Comparison of ENCODE assay signal across 8 mouse cellular contexts in genomic region chr11:121041212-121041611, GRCm38 (mm10). TPM values are rescaled to one million over a fixed set of nuclear protein-coding genes. Genes with fewer than 3 reads are reported as not detected.
DNase-seq lines count a peak whose midpoint lies in the region; ATAC-seq and TF ChIP-seq lines count a peak whose summit lies in the region.

No protein-coding gene starts in this region.

- no peaks in the 10 kb centered on the region for H3K9me3 ChIP-seq in ES-E14 (ENCODE audit: control insufficient read depth, insufficient read depth, low read depth, low read length)
- no peaks in the 10 kb centered on the region for H3K9me3 ChIP-seq in embryonic facial prominence, embryonic 14.5 days (ENCODE audit: control insufficient read depth, low read length)
- no peaks in the 10 kb centered on the region for H3K9me3 ChIP-seq in heart, embryonic 12.5 days (replicated peaks)

- no peak overlapping the region for H3K27ac ChIP-seq in ES-E14 (ENCODE audit: insufficient read depth, low read depth, low read length, poor library complexity, severe bottlenecking)
- no peak overlapping the region for H3K27ac ChIP-seq in embryonic facial prominence, embryonic 14.5 days (replicated peaks; ENCODE audit: low read depth, low read length)
- no peak overlapping the region for H3K27ac ChIP-seq in heart, embryonic 12.5 days (ENCODE audit: poor library complexity, severe bottlenecking)

- DNase-seq in ES-E14 (ENCODE audit: low read depth, low spot score) = peak; percentile 83
- peak; percentile 52 to 80 for DNase-seq in adrenal gland, postnatal 4 days (ENCODE audit: low spot score in 2 of 2)
- peak; percentile 79 for DNase-seq in embryonic facial prominence, embryonic 14.5 days (ENCODE audit: low spot score)
- DNase-seq in layer of hippocampus, adult 8-10 months (ENCODE audit: low spot score in 2 of 2) = peak; percentile 52 to 80
- peak; percentile 92 for DNase-seq in lung, postnatal 14 days
- peak; percentile 80 for DNase-seq in right cerebral cortex, postnatal 4 days
- peak; percentile 76 to 89 for DNase-seq in urinary bladder, postnatal 4 days (ENCODE audit: low spot score in 2 of 2)

- H3K36me3 ChIP-seq in ES-E14 (ENCODE audit: control insufficient read depth, insufficient read depth, low read length, poor library complexity, severe bottlenecking) = no peaks in the 10 kb centered on the region
- no peaks in the 10 kb centered on the region for H3K36me3 ChIP-seq in embryonic facial prominence, embryonic 14.5 days (ENCODE audit: control insufficient read depth, insufficient read depth, low read length)
- no peaks in the 10 kb centered on the region for H3K36me3 ChIP-seq in heart, embryonic 12.5 days

- no peaks in the 10 kb centered on the region for H3K27me3 ChIP-seq in embryonic facial prominence, embryonic 14.5 days (replicated peaks; ENCODE audit: control insufficient read depth, insufficient read depth, low read length)
- H3K27me3 ChIP-seq in heart, embryonic 12.5 days (replicated peaks) = peaks cover 13% of the 10 kb centered on the region

- ATAC-seq in embryonic facial prominence, embryonic 14.5 days (ENCODE audit: low read depth) = peak; percentile 67
- peak; percentile 57; the same call in 1 of the 2 replicates for ATAC-seq in heart, embryonic 12.5 days (ENCODE audit: insufficient number of reproducible peaks, low FRiP score)

- H3K9ac ChIP-seq in ES-E14 (ENCODE audit: insufficient read depth, low read depth, low read length, poor library complexity, severe bottlenecking) = no peak overlapping the region
- no peak overlapping the region for H3K9ac ChIP-seq in embryonic facial prominence, embryonic 14.5 days (ENCODE audit: low read depth, low read length)
- H3K9ac ChIP-seq in heart, embryonic 12.5 days = no peak overlapping the region

- WGBS in embryonic facial prominence, embryonic 14.5 days = under 1% methylated on average over 4 of the region's 4 CpGs
- 6% methylated on average over 4 of the region's 4 CpGs for whole genome bisulfite sequencing in heart, embryonic 12.5 days

- no peak overlapping the region for H3K4me3 ChIP-seq in ES-E14 (ENCODE audit: insufficient read depth in 1 of 2, low read depth in 1 of 2, low read length in 2 of 2, poor library complexity in 1 of 2, severe bottlenecking in 1 of 2)
- no peak overlapping the region for H3K4me3 ChIP-seq in embryonic facial prominence, embryonic 14.5 days (ENCODE audit: low read depth, low read length)
- no peak overlapping the region for H3K4me3 ChIP-seq in heart, embryonic 12.5 days

- H3K4me2 ChIP-seq in embryonic facial prominence, embryonic 14.5 days (ENCODE audit: low read depth, low read length) = no peak overlapping the region
- H3K4me2 ChIP-seq in heart, embryonic 12.5 days = no peak overlapping the region

- H3K4me1 ChIP-seq in ES-E14 (ENCODE audit: control insufficient read depth in 2 of 2, insufficient read depth in 2 of 2, low read length in 2 of 2, poor library complexity in 1 of 2) = peaks cover 0 to 1% of the 10 kb centered on the region in 2 experiments; a peak in 1 of 4 replicates
- no peaks in the 10 kb centered on the region for H3K4me1 ChIP-seq in embryonic facial prominence, embryonic 14.5 days (ENCODE audit: control insufficient read depth, insufficient read depth, low read length)
- H3K4me1 ChIP-seq in heart, embryonic 12.5 days (replicated peaks) = no peaks in the 10 kb centered on the region

- in situ Hi-C loops in ES-E14 (cut with MboI; ENCODE audit: low sequenced_read_pairs in 2 of 2, unreplicated experiment in 2 of 2) = no loop called here

TF ChIP-seq in ES-E14, 5 proteins besides CTCF, POLR2A, EP300 and RAD21:
- TF ChIP-seq MAFK (IDR thresholded peaks at IDR 0.05; ENCODE audit: insufficient read depth, low read depth, low read length) = peak; percentile 79
- TF ChIP-seq ZC3H11A (IDR thresholded peaks at IDR 0.05; ENCODE audit: borderline replicate concordance, low read depth, low read length) = 0 out of 2 replicates have a peak, but pooled peaks have one; percentile 41
- TF ChIP-seq ZNF384 (IDR thresholded peaks at IDR 0.05; ENCODE audit: low read depth, low read length) = no peak
TF ChIP-seq in ES-E14: peak in this region for 2.

RNA-seq across cellular contexts. Expression of gene Cd7, which starts 2.0 kb away (rescaled TPM):
- 0.27 and 0.63 TPM in 2 replicates for total RNA-seq in ES-E14 (2012; rRNA removed)
- total RNA-seq in adrenal gland, postnatal 4 days (2021) = under 1 TPM; 0.42 to 0.54 TPM
- polyA plus RNA-seq in embryonic facial prominence, embryonic 14.5 days (2014; fragmentation: Nextera tagmentation; extraction: Ambion mirVana) = 0.93 and 1.1 TPM in 2 replicates
- polyA plus RNA-seq in heart, embryonic 12.5 days (2016; fragmentation: Nextera tagmentation; extraction: Ambion mirVana) = not detected in 2 replicates
- not detected for total RNA-seq in layer of hippocampus, adult 8-10 months (2022)

RNA-seq across cellular contexts. Expression of gene Sectm1b, which starts 22.2 kb away (rescaled TPM):
- not detected in 2 replicates for total RNA-seq in ES-E14 (2012; rRNA removed)
- under 1 TPM; 0.48 TPM for total RNA-seq in adrenal gland, postnatal 4 days (2021)
- polyA plus RNA-seq in embryonic facial prominence, embryonic 14.5 days (2014; fragmentation: Nextera tagmentation; extraction: Ambion mirVana) = 0.34 and 0.72 TPM in 2 replicates
- not detected in 2 replicates for polyA plus RNA-seq in heart, embryonic 12.5 days (2016; fragmentation: Nextera tagmentation; extraction: Ambion mirVana)
- not detected for total RNA-seq in layer of hippocampus, adult 8-10 months (2022)

RNA-seq across cellular contexts. Expression of gene Sectm1a, which starts 39.8 kb away (rescaled TPM):
- not detected in 2 replicates for total RNA-seq in ES-E14 (2012; rRNA removed)
- under 1 TPM in 1 of 2 experiments, not detected in 1; 0.22 TPM for total RNA-seq in adrenal gland, postnatal 4 days (2021)
- polyA plus RNA-seq in embryonic facial prominence, embryonic 14.5 days (2014; fragmentation: Nextera tagmentation; extraction: Ambion mirVana) = 0.22 and 0.80 TPM in 2 replicates
- polyA plus RNA-seq in heart, embryonic 12.5 days (2016; fragmentation: Nextera tagmentation; extraction: Ambion mirVana) = not detected in 2 replicates
- not detected for total RNA-seq in layer of hippocampus, adult 8-10 months (2022)

RNA-seq across cellular contexts. Expression of gene Csnk1d, which starts 50.1 kb away (rescaled TPM):
- total RNA-seq in ES-E14 (2012; rRNA removed) = 50.8 and 60.7 TPM in 2 replicates
- total RNA-seq in adrenal gland, postnatal 4 days (2021) = 100 to 1,000 TPM; 165 to 166 TPM
- 59.6 and 65.2 TPM in 2 replicates for polyA plus RNA-seq in embryonic facial prominence, embryonic 14.5 days (2014; fragmentation: Nextera tagmentation; extraction: Ambion mirVana)
- polyA plus RNA-seq in heart, embryonic 12.5 days (2016; fragmentation: Nextera tagmentation; extraction: Ambion mirVana) = 94.7 and 95.4 TPM in 2 replicates
- total RNA-seq in layer of hippocampus, adult 8-10 months (2022) = 100 to 1,000 TPM; 120 to 153 (median 134) TPM
